Mouse (Mus musculus) cortical plate, adult 2 months (tissue): ENCODE measurements around the gene Krtap17-1.

Experiments
- CTCF ChIP-seq: fragments of 200-500 bp; IDR thresholded peaks from 2 replicates; pipeline ENCODE4 v1.5.1; 2011; ENCODE audit warnings: mild to moderate bottlenecking, control low read depth, low read length; ENCODE audit not compliant: insufficient read depth; ENCODE audit errors: extremely low read depth
- POLR2A ChIP-seq: fragments of 200-500 bp; IDR thresholded peaks from 2 replicates; pipeline ENCODE4 v1.6.1; 2011; ENCODE audit warnings: mild to moderate bottlenecking, low read length, control low read depth; ENCODE audit not compliant: insufficient read depth; ENCODE audit errors: extremely low read depth

GRCm38 (mm10) chr11:99965961-99966360 lies 27.8 kb downstream of the Krtap17-1 start:
- no peak for TF ChIP-seq CTCF
- no peak for TF ChIP-seq POLR2A
